Mouse (Mus musculus) layer of hippocampus, postnatal 25 days (tissue): ENCODE data around the gene Ptgfrn. TPM values are rescaled to one million over a fixed set of nuclear protein-coding genes. Genes with fewer than 3 reads are reported as not detected.

ENCODE experiments used
- DNase-seq, 2 experiments: peaks; one replicate each; pipeline ENCODE4 v3.0.0; 2022; ENCODE audit warnings: mixed read lengths in 2 of 2, low spot score in 1 of 2; ENCODE audit errors: extremely low spot score in 1 of 2
- total RNA-seq, 2 experiments: library from RNA; stranded (reverse); gene quantifications; 2 replicates each; pipeline ENCODE4 v1.2.3; 2021

Ptgfrn gene
- total RNA-seq, 2 experiments from 2014 or later: 10.0 to 11.1 TPM

DNA sequence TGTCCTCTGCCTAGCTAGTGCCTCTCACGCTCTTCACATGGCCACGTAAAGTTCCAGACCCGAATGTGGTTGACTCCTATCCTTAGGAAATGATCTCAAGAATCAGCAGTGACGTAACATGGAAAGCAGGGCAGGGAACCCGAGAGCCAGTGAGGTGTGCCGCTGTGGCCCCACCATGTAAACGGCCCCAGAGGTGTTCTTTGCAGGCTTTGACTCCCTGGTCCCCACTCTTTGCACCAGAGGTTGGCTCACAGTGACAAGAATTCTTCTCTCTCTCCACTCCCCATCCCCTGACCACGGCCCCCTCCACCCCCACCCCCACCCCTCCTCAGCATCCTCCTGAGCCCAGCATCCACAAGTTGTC is 7.3 kb upstream of the Ptgfrn start:
- no peak for DNase-seq

DNA sequence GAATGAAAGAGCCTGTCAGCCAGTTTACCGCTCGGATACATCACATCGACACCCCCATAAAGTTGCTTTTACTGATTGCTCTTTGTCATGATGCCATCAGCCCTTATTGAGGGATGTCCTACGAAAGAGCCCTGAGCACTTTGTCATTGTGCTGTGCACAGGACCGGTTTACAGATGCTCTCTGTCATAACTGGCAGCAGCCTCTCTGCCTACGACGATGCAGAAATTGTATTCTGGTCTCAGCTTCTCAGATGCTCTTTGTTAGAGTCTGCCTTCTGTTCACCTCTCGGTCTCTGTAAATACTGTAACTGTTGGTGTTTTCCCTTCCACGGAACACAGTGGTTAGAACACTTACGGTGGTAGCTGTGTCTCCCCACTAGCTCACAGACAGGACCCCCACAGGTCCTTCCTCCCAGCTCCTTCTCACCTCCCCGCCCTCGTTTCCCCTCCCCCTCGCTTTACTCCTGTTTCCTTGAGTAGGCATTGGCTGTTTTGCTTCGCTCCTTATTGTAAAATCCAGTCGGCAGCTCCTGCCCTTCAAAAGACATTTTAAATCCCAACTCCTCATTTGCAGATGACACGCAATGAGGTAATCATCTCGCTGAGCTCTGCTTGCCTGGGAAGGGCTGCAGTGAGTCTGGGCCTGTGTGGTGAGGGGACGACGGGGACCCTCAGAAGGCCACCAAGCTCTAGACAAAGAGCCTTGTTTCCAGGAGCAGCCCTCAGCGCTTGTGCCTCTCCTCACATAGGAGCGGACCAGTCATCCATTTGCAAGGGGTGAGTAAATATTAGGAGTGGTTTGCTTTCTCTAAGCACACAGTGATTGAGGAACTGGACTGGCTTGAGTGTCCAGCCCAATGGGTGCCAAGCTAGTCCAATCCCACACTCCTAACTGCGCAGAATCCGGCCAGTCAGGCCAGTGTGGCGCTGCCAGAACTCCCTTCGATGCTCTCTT is 6.6 kb upstream of the Ptgfrn start:
- no peak for DNase-seq

DNA sequence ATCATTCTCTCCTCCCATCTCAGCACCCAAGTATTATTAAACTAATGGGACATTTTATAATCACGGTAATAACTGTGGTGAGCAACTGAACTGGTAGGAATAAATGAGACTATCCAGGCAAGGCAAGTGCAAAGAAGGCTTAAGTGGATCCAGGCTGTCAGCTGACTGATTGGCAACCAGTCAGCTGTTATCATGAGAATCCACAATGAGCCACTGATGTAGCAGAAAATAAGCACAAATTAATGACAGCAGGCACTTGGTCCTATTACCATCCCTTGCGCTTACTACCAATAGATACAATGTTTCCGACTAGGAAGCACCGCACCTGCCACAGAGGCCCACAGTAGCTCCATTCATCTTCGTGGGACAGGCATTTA is 2.4 kb upstream of the Ptgfrn start:
- no peak for DNase-seq

DNA sequence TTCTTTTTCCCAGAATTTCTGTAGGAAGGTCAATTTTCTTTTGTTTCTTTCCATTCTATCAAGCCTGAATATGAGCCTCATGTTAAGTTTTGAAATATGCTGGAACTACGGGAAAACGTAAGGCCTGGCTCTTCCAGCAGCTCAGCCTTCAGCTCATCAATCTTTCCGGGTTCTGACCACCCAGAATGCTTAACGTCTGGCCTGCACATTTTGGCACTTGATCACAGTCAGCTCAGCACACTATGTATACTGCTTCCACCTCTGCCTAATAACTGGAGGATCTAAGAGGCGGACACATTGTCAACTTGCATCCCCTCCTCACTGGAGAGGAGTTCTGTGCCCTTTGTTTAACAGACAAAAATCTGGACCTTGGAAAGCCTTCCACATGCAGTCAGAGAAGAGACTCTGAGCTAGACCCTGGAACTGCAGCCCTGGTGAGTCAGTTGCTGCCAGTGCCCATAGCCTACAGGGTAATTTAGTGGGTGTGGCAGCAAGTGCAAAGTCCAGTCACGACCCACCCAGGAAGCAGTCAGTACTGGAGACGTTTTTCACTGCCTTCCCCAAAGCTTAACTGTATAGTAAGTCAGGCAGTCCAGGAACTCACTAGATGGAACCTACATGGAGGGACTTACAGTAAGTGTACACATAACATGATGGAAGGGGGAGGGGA is 1.9 kb upstream of the Ptgfrn start:
- DNase-seq: no peak

DNA sequence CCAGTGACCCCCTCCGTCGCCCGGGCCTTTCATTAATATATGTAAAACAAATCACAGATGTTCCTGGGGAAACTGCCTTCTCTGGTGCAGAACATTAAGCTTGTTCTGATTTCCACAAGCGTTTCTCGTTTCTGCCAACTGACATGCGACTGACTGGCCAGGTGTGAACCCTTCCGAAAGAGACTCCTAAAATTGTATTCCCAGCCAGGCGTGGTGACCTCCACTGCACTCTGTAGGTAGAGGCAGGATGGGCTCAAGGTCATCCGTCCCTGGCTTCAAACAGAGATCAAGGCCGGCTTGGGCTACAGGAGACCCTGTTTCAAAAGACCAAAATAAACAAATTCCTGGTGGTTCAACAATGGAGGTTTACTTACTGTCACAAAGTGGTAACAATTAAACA is 1.2 kb upstream of the Ptgfrn start:
- no peak for DNase-seq

DNA sequence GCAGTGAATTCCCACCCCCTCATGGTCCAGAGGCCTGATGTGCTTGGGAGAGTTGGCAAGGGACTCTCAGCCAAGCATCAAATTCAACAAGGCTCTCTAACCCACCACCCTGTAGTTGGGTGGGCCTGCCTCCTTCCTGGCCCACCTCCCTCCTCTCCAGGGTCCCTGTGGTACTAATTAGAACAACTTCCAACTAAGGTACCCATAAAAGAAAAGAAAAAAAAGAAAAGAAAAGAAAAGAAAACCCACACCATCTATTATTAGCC is 693 bp upstream of the Ptgfrn start:
- no peak for DNase-seq

DNA sequence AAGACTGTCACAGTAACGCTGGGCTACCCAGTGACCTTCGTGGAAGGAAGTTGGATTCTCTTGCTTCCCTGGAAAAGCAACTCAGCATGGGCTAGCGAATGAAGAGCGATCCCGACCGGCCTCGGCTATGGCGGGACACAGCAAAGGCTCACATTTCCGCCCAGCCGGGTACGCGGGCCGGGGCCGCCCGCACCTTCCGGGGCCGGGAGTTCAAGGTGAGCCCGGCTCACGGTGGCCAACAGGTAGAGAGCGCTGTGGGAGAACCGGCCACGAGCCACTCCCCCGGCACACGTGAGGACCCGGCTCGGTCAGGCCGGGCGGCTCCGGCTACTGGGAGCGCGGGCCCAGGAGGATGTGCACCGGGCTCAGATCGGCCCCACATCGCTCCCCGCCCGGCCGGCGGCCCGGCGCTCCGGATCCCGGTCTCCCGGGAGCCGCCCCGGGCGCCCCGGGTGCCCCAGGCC is 488 bp downstream of the Ptgfrn start:
- DNase-seq: no peak

DNA sequence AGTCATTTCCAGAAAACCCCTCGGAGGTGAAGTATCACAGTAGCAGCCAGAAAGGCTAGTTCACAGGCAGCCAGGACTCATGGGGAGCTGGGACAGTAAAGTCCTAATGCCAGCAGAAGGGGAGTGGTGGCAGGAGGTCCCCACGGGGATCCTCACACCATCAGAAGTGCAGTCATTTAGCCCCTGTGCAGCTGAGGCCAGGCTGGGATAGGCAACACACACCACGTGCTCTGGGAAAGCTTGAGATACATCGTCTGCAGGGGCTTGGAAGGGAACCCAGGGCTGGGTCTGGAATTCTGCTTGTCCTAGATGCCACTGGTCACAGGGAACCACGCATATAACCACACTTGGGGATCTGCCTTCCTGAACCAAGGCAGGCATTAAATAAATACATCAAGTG is 1.2 kb downstream of the Ptgfrn start:
- no peak for DNase-seq

DNA sequence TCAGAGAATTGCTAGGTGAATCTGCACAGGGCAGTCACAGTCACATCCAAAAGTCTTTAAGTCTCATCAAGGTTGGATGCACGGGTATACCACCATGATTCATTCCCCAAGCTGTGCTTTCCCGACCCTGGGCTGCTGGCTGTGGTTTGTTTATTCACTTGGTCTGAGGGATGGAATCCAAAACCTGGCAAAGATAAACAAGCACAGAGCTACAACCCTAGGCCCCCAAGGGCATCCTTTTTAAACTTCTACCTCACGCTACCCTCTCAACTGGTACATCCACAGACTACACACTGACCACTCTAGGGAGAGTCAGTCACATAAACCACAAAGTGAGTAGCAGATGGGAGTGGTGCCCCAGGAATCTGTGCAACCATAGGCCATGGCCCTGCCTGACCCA is 1.8 kb downstream of the Ptgfrn start:
- no peak for DNase-seq

DNA sequence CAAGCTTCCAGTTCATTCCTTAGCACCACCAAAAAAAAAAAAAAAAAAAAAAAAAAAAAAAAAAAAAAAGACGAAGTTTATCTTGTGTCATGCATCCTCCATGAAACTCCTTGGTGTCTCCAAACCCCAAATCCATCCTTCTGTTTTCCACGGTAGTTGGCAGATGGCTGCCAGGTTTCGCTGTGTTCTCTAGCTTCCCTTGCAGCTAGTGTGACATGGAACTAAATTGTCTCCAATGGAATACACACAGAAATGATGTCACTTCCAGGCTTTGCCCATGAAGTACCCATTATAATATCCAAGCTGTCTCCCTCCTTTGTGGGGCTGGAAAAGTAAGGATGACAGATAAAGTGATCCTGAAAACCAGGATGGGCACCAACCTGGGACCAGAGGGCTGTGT is 3.8 kb downstream of the Ptgfrn start:
- no peak for DNase-seq

DNA sequence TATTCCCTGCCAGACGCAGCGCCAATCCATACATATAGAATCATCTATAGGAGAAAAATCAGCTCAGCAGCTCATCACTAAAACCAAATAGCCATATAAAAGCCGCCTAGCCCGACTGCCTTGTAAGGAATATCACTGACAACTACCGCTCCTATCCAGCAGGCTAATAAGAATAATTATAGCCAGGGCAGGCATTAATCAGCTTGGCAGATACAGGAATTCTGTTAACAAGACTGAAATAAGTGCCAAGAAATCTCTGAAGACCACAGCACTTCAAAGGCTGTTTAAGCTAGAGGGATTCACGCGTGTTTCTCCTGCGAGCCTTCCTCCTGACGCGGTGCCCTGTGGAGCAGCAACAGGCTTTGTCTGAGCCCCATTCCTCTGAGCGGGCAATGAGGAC is 4.6 kb downstream of the Ptgfrn start:
- no peak for DNase-seq

DNA sequence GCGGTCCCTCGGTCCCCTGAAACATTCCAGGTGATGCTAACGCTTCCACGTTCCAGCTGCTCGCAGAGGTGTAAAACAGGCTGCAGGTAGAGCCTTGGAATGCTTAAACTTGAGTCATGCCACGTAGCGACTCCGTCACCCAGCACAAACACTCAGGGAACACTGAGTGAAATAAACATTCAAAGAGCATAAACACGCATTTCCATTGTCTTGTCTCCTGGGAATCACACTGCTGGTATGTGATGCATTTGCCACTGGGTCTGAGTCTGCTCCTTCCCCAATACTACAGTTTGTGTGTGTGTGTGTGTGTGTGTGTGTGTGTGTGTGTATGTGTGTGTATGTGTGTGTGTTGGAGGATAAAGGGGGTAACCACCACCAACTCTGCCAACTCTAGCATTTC is 5.2 kb downstream of the Ptgfrn start:
- no peak for DNase-seq

DNA sequence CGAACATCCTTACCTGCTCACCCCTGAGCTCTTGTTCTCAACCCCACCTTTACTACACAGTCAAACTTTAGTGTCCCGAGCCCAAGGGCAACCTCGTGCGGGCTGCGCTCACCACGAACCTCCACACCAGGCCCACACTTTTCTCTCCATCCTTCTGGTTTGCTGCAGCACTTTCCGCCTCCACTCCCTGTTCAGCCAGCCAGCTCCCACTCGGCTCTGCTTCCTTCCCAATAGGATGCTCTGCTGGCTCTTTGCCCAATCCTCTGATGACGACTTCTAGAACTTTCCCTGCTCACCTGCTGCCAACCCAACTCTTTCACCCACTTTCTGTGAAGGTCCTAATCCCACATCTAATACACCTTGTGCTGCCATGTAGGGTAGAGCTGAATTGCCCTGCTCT is 6.3 kb downstream of the Ptgfrn start:
- no peak for DNase-seq

DNA sequence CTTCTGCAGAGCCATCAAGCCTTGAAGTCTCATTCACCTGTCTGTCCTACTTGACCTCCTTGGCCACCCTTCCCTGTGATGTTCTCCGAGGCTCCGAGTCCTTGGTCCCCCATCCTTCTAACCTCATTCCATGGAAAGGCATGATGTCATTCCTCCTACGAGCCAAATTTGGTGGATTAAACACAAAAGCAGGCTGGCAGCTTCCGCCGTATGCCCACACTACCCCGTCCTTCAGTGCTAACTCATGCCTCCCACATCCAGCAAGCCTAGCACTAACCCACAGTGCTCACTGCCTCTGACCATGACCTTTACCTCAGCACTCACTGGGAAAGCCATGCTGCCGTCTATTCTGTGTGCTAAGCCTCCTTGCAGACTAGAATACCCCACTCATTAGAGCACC is 8.0 kb downstream of the Ptgfrn start:
- DNase-seq: no peak

DNA sequence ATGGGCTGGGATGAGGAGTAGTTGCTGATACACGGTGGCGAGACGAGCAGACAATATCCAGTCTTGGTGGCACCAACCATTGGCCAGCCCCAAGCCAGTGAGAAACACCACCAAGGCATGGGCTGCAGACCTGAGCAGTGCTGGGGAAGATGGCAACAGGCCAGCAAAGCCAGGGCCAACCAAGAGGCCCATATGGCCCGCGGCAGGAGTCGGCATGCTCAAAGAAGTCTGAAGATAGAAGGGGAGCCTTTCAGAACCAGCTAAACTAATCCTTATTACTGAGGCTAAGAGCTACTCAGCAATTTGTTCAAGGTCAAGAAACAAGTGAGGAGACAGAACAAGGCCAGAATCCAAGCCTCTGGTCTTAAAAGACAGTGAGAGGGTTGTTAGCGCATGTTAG is 8.9 kb downstream of the Ptgfrn start:
- no peak for DNase-seq

DNA sequence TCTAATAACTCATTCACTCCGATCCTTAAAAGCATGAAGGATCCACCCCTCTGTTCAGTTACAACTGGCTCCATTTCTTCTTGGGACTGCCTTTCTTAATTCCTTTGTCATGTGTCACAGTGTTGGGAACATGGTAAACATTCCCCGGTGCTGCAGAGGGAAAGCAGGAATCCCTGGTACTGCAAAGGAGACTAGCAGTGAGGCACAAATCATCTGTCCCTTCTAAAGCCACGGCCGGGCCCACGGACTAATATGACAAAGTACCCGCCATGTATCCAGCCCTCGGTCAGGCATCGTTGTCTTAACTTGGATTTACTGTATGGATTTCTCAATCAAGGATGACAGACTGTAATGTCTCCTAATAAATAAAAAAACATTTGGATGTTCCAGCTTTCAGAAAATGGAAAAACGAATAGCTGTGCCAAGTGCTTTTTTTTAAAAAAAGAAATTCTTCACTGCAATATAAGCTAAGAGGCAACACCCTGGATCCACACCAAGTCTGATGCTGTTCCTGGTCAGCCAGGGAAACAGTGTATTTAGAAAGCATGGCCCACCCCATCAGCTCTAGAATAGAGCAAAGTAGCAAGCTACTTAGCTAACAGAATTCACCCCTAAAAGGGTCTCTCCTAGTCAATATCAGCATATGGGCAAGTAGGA is 10.2 kb downstream of the Ptgfrn start:
- DNase-seq: no peak

DNA sequence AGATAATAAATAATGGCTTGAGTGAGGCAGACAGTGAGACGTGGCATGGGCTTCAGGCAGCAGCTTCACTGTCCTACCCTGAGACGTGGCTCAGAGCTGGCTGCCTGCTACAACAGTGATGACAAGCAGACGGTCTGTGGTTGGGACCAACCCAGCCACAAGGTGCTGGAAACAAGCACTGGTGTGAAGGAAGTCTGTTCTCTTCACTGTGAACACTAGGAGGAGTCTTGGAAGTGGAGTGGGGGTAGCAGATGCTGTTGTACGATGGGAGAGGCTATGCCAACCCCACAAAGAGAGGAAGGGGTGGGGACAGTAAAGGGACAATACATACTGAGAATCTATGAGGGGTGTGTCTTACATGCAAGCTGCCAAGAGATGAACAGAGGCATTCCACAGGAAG is 12.0 kb downstream of the Ptgfrn start:
- DNase-seq: no peak

DNA sequence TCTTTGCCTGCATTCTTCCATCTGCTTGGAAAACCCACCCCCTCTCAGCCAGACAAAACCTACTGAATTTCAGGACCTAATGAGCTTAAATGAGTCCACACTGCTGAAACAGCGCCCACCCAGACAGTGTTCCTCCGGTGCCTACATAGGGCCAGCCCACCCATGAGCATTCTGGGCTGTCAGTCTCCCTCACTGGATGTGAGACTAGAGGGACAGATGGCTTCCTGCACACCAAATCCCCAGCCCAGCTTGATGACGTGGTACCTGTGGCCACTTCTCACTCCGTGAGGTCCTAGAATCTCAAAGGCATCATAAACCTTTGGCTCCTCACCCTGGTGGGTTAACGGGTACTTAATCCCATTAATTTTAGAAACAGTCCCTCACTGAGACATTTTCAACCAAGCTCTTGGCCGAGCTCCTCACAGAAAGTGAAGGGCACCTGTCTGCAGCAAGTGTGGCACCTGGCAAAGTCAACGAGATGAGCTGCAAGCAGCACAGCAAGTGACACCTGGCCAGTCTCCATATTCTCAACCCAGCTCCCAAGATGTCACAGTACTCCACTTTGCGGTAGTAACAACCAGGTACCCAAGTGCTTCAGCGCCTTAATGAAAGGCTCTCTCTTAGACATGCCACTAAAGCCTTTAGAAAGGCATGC is 12.8 kb downstream of the Ptgfrn start:
- no peak for DNase-seq

DNA sequence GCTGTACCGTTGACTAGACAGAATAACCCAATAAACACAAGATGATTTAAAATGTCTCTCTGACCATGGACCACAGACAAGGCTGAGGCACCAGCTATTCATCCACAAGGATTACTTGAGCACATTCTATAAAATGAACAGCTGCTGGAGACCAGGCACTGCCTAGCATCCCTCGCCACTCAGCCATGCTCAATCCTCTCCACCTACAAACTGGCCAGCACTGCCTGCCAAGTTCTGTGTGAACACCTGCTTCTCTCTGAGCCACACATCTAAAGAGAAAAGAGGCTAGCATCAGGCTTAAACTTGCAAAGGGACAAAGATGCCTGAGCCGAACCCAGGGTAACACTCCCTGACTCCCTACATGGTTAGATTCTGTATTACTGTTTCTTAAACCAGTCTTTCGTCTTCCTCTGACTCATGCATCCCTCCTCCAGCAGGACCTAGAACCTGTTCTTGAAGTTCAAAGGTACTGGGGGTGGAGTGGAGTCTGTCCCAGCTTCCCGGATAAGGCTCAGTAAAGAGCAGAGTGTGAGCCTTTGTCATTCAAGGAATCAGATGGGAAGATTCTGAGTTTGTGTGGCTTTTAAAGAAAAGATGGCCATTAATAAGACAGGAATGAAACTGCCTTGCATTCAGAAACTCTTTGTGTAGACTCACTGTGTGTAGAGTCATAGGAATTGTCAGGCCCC is 14.2 kb downstream of the Ptgfrn start:
- no peak for DNase-seq

DNA sequence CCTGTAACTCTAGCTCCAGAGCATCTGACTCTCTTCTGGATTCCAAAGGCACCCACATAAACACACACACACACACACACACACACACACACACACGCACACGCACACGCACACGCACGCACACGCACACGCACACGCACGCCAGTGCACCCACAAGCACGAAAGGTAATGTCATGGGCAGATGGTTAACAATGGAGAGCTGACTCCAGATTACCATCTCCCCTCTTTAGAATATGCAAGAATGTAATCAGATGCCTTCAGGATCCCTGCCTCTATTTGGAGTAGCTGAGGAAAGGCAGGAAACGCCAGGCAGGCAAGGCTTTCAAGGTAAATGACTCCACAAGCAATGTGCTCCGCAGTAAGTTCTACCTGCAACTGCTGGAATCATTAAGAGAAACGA is 17.9 kb downstream of the Ptgfrn start:
- no peak for DNase-seq
